Mouse (Mus musculus): Measurements from ENCODE around the gene Rnf212b. TPM values are rescaled to one million over a fixed set of nuclear protein-coding genes. Genes with fewer than 3 reads are reported as not detected.

Rnf212b gene
- polyA plus RNA-seq, 1 experiment from 2014 or later = not detected

- H3K27me3 ChIP-seq = no peaks in the 10 kb centered on the region
- no peak overlapping the region for H3K4me2 ChIP-seq
- H3K27ac ChIP-seq = no peak overlapping the region
- no peak overlapping the region for H3K4me3 ChIP-seq
- no peaks in the 10 kb centered on the region for H3K9me3 ChIP-seq (replicated peaks)
- no peaks in the 10 kb centered on the region for H3K4me1 ChIP-seq
- no peaks in the 10 kb centered on the region for H3K36me3 ChIP-seq (ENCODE audit: poor library complexity, severe bottlenecking)
- no peak for ATAC-seq
- no peak overlapping the region for H3K9ac ChIP-seq
- WGBS = 84% methylated on average over 4 of the region's 4 CpGs
Measured at GRCm38 (mm10) chr14:54802428-54802827, 11.5 kb upstream of the Rnf212b start.

GRCm38 (mm10) chr14:54806124-54806523 is 7.8 kb upstream of the Rnf212b start:
- Histone ChIP-seq H3K27ac (no peak overlapping the region), H3K4me3 (no peak overlapping the region), H3K4me1 (no peaks in the 10 kb centered on the region), H3K4me2 (no peak overlapping the region), H3K27me3 (no peaks in the 10 kb centered on the region), H3K9me3 (replicated peaks) (no peaks in the 10 kb centered on the region), H3K36me3 (ENCODE audit: poor library complexity, severe bottlenecking) (no peaks in the 10 kb centered on the region), H3K9ac (no peak overlapping the region)
- WGBS = 90% methylated on average over 4 of the region's 4 CpGs
- no peak for ATAC-seq

GRCm38 (mm10) chr14:54808718-54809667 is 4.9 kb upstream of the Rnf212b start:
- Histone ChIP-seq H3K4me1 (no peaks in the 10 kb centered on the region), H3K9me3 (replicated peaks) (no peaks in the 10 kb centered on the region), H3K36me3 (ENCODE audit: poor library complexity, severe bottlenecking) (no peaks in the 10 kb centered on the region), H3K4me3 (no peak overlapping the region), H3K4me2 (no peak overlapping the region), H3K9ac (no peak overlapping the region), H3K27ac (no peak overlapping the region), H3K27me3 (no peaks in the 10 kb centered on the region)
- ATAC-seq = no peak
- WGBS = 85% methylated on average over 4 of the region's 4 CpGs

GRCm38 (mm10) chr14:54809668-54810033 is 4.3 kb upstream of the Rnf212b start:
- 89% methylated on average over 3 of the region's 3 CpGs for WGBS

GRCm38 (mm10) chr14:54815737-54816136 is 1.8 kb downstream of the Rnf212b start:
- no peak overlapping the region for H3K27ac ChIP-seq
- no peaks in the 10 kb centered on the region for H3K36me3 ChIP-seq (ENCODE audit: poor library complexity, severe bottlenecking)
- H3K4me3 ChIP-seq = no peak overlapping the region
- H3K9ac ChIP-seq = no peak overlapping the region
- no peaks in the 10 kb centered on the region for H3K27me3 ChIP-seq
- H3K4me2 ChIP-seq = no peak overlapping the region
- WGBS = 65% methylated on average over 3 of the region's 3 CpGs
- H3K9me3 ChIP-seq (replicated peaks) = no peaks in the 10 kb centered on the region
- H3K4me1 ChIP-seq = no peaks in the 10 kb centered on the region
- no peak for ATAC-seq

More at GRCm38 (mm10) chr14:54809668-54810033, 4.3 kb upstream of the Rnf212b start:
- Histone ChIP-seq H3K36me3 (ENCODE audit: poor library complexity, severe bottlenecking) (no peaks in the 10 kb centered on the region), H3K27ac (no peak overlapping the region), H3K4me2 (no peak overlapping the region), H3K9ac (no peak overlapping the region), H3K4me3 (no peak overlapping the region), H3K9me3 (replicated peaks) (no peaks in the 10 kb centered on the region), H3K4me1 (no peaks in the 10 kb centered on the region), H3K27me3 (no peaks in the 10 kb centered on the region)
- ATAC-seq = no peak

GRCm38 (mm10) chr14:54817791-54818190 is 3.9 kb downstream of the Rnf212b start:
- H3K9me3 ChIP-seq (replicated peaks) = no peaks in the 10 kb centered on the region
- no peak overlapping the region for H3K27ac ChIP-seq

GRCm38 (mm10) chr14:54822301-54822700 is 8.4 kb downstream of the Rnf212b start:
- 92% methylated on average over 2 of the region's 2 CpGs for WGBS

More at GRCm38 (mm10) chr14:54817791-54818190, 3.9 kb downstream of the Rnf212b start:
- WGBS = 56% methylated on average over 2 of the region's 2 CpGs
- no peak overlapping the region for H3K9ac ChIP-seq
- H3K36me3 ChIP-seq (ENCODE audit: poor library complexity, severe bottlenecking) = no peaks in the 10 kb centered on the region
- no peaks in the 10 kb centered on the region for H3K4me1 ChIP-seq
- H3K4me3 ChIP-seq = no peak overlapping the region
- H3K27me3 ChIP-seq = no peaks in the 10 kb centered on the region
- H3K4me2 ChIP-seq = no peak overlapping the region
- ATAC-seq = no peak

GRCm38 (mm10) chr14:54823716-54824115 is 9.8 kb downstream of the Rnf212b start:
- H3K4me1 ChIP-seq = no peaks in the 10 kb centered on the region
- H3K9ac ChIP-seq = no peak overlapping the region
- no peaks in the 10 kb centered on the region for H3K9me3 ChIP-seq (replicated peaks)
- H3K27me3 ChIP-seq = no peaks in the 10 kb centered on the region
- whole genome bisulfite sequencing = 86% methylated on average over 1 of the region's 1 CpGs
- H3K4me3 ChIP-seq = no peak overlapping the region
- H3K36me3 ChIP-seq (ENCODE audit: poor library complexity, severe bottlenecking) = no peaks in the 10 kb centered on the region
- no peak overlapping the region for H3K27ac ChIP-seq
- no peak overlapping the region for H3K4me2 ChIP-seq
- no peak for ATAC-seq

More at GRCm38 (mm10) chr14:54822301-54822700, 8.4 kb downstream of the Rnf212b start:
- H3K27me3 ChIP-seq = no peaks in the 10 kb centered on the region
- H3K27ac ChIP-seq = no peak overlapping the region
- no peak overlapping the region for H3K9ac ChIP-seq
- H3K4me1 ChIP-seq = no peaks in the 10 kb centered on the region
- no peak overlapping the region for H3K4me2 ChIP-seq
- no peak overlapping the region for H3K4me3 ChIP-seq
- no peak for ATAC-seq
- H3K9me3 ChIP-seq (replicated peaks) = no peaks in the 10 kb centered on the region
- no peaks in the 10 kb centered on the region for H3K36me3 ChIP-seq (ENCODE audit: poor library complexity, severe bottlenecking)

- no peak overlapping the region for H3K9ac ChIP-seq
- H3K9me3 ChIP-seq (replicated peaks) = no peaks in the 10 kb centered on the region
- H3K36me3 ChIP-seq (ENCODE audit: poor library complexity, severe bottlenecking) = no peaks in the 10 kb centered on the region
- 0 out of 2 replicates have a peak, but pooled peaks have one; percentile 27 for ATAC-seq
- no peak overlapping the region for H3K4me2 ChIP-seq
- H3K27me3 ChIP-seq = no peaks in the 10 kb centered on the region; the same call in 1 of the 2 replicates
- H3K27ac ChIP-seq = no peak overlapping the region
- 3% methylated on average over 4 of the region's 4 CpGs for WGBS
- H3K4me3 ChIP-seq = no peak overlapping the region
- H3K4me1 ChIP-seq = no peaks in the 10 kb centered on the region
Measured at GRCm38 (mm10) chr14:54843461-54843860, 29.5 kb downstream of the Rnf212b start.

GRCm38 (mm10) chr14:54855726-54856125 is 41.8 kb downstream of the Rnf212b start:
- no peak overlapping the region for H3K27ac ChIP-seq

GRCm38 (mm10) chr14:54856703-54857102 is 42.8 kb downstream of the Rnf212b start:
- H3K4me3 ChIP-seq = no peak overlapping the region
- H3K27ac ChIP-seq = no peak overlapping the region
- H3K27me3 ChIP-seq = no peaks in the 10 kb centered on the region
- no peaks in the 10 kb centered on the region for H3K4me1 ChIP-seq
- peaks cover 43% of the 10 kb centered on the region for H3K36me3 ChIP-seq (ENCODE audit: poor library complexity, severe bottlenecking)
- H3K9me3 ChIP-seq (replicated peaks) = no peaks in the 10 kb centered on the region
- WGBS = 89% methylated on average over 7 of the region's 7 CpGs
- no peak overlapping the region for H3K4me2 ChIP-seq
- no peak for ATAC-seq
- no peak overlapping the region for H3K9ac ChIP-seq

More at GRCm38 (mm10) chr14:54855726-54856125, 41.8 kb downstream of the Rnf212b start:
- H3K4me3 ChIP-seq = no peak overlapping the region
- 98% methylated on average over 3 of the region's 3 CpGs for WGBS
- H3K4me2 ChIP-seq = no peak overlapping the region
- H3K36me3 ChIP-seq (ENCODE audit: poor library complexity, severe bottlenecking) = peaks cover 43% of the 10 kb centered on the region
- H3K9ac ChIP-seq = no peak overlapping the region
- H3K9me3 ChIP-seq (replicated peaks) = no peaks in the 10 kb centered on the region
- ATAC-seq = no peak
- H3K27me3 ChIP-seq = no peaks in the 10 kb centered on the region
- no peaks in the 10 kb centered on the region for H3K4me1 ChIP-seq

- H3K36me3 ChIP-seq (ENCODE audit: poor library complexity, severe bottlenecking) = peaks cover 43% of the 10 kb centered on the region
- WGBS = 96% methylated on average over 9 of the region's 9 CpGs
- no peak overlapping the region for H3K4me2 ChIP-seq
- no peaks in the 10 kb centered on the region for H3K9me3 ChIP-seq (replicated peaks)
- H3K9ac ChIP-seq = no peak overlapping the region
- no peaks in the 10 kb centered on the region for H3K4me1 ChIP-seq
- H3K4me3 ChIP-seq = no peak overlapping the region
- no peak overlapping the region for H3K27ac ChIP-seq
- no peak for ATAC-seq
- no peaks in the 10 kb centered on the region for H3K27me3 ChIP-seq
Measured at GRCm38 (mm10) chr14:54857891-54858290, 44.0 kb downstream of the Rnf212b start.
